24 mouse cellular contexts compared by ENCODE assay signal in genomic region chr10:41401097-41401496, GRCm38 (mm10). TPM values are rescaled to one million over a fixed set of nuclear protein-coding genes. Genes with fewer than 3 reads are reported as not detected.
DNase-seq lines count a peak whose midpoint lies in the region; ATAC-seq lines count a peak whose summit lies in the region.
"Had no signal": no experiment of that assay in that cellular context is flagged by ENCODE, and none has a peak within 500 bp of the region (broad histone marks: within the 10 kb centered on the region; RNA-seq: fewer than 3 reads in every experiment).

No protein-coding gene starts in this region.

- 80% methylated on average over 3 of the region's 3 CpGs for WGBS in kidney, embryonic 14.5 days

- no peak for ATAC-seq in kidney, embryonic 14.5 days (ENCODE audit: low FRiP score, low TSS enrichment)
- ATAC-seq: activated CD4-positive, CD25-positive, alpha-beta regulatory T cell, adult 4 months; forebrain, embryonic 14.5 days; forebrain, embryonic 16.5 days; Patski had no signal

- H3K36me3 ChIP-seq in kidney, embryonic 14.5 days (ENCODE audit: control insufficient read depth, insufficient read depth, low read length), result no peaks in the 10 kb centered on the region
- H3K36me3 ChIP-seq: embryonic facial prominence, embryonic 13.5 days; embryonic facial prominence, embryonic 15.5 days; forebrain, embryonic 10.5 days; forebrain, embryonic 12.5 days; G1E had no signal

- DNase-seq in ES-CJ7 (ENCODE audit: low read depth, low spot score) (peak; percentile 94), R1 (ENCODE audit: low read depth, low spot score) (peak; percentile 95)
- no peak for DNase-seq in adrenal gland, postnatal 25 days
- DNase-seq in kidney, postnatal 10 days, result no peak
- DNase-seq: adrenal gland, adult 8-10 months; adrenal gland, postnatal 14 days; cerebellum, adult 11 months; cerebellum, adult 18-20 months; cerebellum, adult 8-10 months; cerebellum, adult 9-11 months; cerebellum, postnatal 14 days; cerebellum, postnatal 36 days; embryo, embryonic 11 days had no signal

- H3K4me2 ChIP-seq in kidney, embryonic 14.5 days (replicated peaks; ENCODE audit: low read depth, low read length), result no peak overlapping the region
- H3K4me2 ChIP-seq: embryonic facial prominence, embryonic 13.5 days; embryonic facial prominence, embryonic 15.5 days; forebrain, embryonic 12.5 days had no signal

- H3K4me1 ChIP-seq in kidney, embryonic 14.5 days (ENCODE audit: control insufficient read depth, insufficient read depth, low read length), result no peaks in the 10 kb centered on the region
- H3K4me1 ChIP-seq: embryonic facial prominence, embryonic 13.5 days; embryonic facial prominence, embryonic 15.5 days; forebrain, embryonic 10.5 days; forebrain, embryonic 12.5 days had no signal

- no peak overlapping the region for H3K27ac ChIP-seq in kidney, embryonic 14.5 days (ENCODE audit: low read depth, low read length)
- H3K27ac ChIP-seq: embryonic facial prominence, embryonic 13.5 days; embryonic facial prominence, embryonic 15.5 days; forebrain, embryonic 10.5 days; forebrain, embryonic 12.5 days had no signal

- no peak overlapping the region for H3K9ac ChIP-seq in kidney, embryonic 14.5 days (ENCODE audit: low read depth, low read length)
- H3K9ac ChIP-seq: embryonic facial prominence, embryonic 13.5 days; embryonic facial prominence, embryonic 15.5 days; forebrain, embryonic 12.5 days had no signal

- no peaks in the 10 kb centered on the region for H3K9me3 ChIP-seq in kidney, embryonic 14.5 days (ENCODE audit: control insufficient read depth, low read length)
- H3K9me3 ChIP-seq: embryonic facial prominence, embryonic 13.5 days; embryonic facial prominence, embryonic 15.5 days; forebrain, embryonic 10.5 days; forebrain, embryonic 12.5 days; G1E had no signal

- H3K4me3 ChIP-seq in kidney, embryonic 14.5 days (ENCODE audit: low read length), result no peak overlapping the region
- H3K4me3 ChIP-seq: embryonic facial prominence, embryonic 13.5 days; embryonic facial prominence, embryonic 15.5 days; erythroblast, embryonic 14.5 days; forebrain, embryonic 10.5 days; forebrain, embryonic 12.5 days had no signal

- H3K27me3 ChIP-seq in kidney, embryonic 14.5 days (ENCODE audit: control insufficient read depth, insufficient read depth, low read length), result no peaks in the 10 kb centered on the region
- H3K27me3 ChIP-seq: embryonic facial prominence, embryonic 13.5 days; embryonic facial prominence, embryonic 15.5 days; forebrain, embryonic 12.5 days had no signal

RNA-seq across cellular contexts. Expression of gene Zbtb24, which starts 49.1 kb away (rescaled TPM):
- 21.8 and 26.0 TPM in 2 replicates for total RNA-seq in adrenal gland, postnatal 25 days (2021)
- 13.5 and 19.2 TPM in 2 replicates for polyA plus RNA-seq in kidney, embryonic 14.5 days (2014; fragmentation: Nextera tagmentation; extraction: Ambion mirVana)

Comparison
In these comparisons a context has a peak if more than half of its experiments do, and no peak if none do; other contexts are left out.
1. DNase-seq: peak in ES-CJ7 (single experiment) and R1 (single experiment); none in adrenal gland, postnatal 25 days (single experiment) and kidney, postnatal 10 days (single experiment).